Mouse (Mus musculus) 3134 (cell line): ENCODE results near the gene Mcf2.

ENCODE experiments used
- DNase-seq: peaks from one replicate; pipeline ENCODE4 v3.0.0-alpha.2; 2011; ENCODE audit warnings: low spot score; ENCODE audit not compliant: insufficient read length; ENCODE audit errors: extremely low read depth

Mcf2 gene

DNA sequence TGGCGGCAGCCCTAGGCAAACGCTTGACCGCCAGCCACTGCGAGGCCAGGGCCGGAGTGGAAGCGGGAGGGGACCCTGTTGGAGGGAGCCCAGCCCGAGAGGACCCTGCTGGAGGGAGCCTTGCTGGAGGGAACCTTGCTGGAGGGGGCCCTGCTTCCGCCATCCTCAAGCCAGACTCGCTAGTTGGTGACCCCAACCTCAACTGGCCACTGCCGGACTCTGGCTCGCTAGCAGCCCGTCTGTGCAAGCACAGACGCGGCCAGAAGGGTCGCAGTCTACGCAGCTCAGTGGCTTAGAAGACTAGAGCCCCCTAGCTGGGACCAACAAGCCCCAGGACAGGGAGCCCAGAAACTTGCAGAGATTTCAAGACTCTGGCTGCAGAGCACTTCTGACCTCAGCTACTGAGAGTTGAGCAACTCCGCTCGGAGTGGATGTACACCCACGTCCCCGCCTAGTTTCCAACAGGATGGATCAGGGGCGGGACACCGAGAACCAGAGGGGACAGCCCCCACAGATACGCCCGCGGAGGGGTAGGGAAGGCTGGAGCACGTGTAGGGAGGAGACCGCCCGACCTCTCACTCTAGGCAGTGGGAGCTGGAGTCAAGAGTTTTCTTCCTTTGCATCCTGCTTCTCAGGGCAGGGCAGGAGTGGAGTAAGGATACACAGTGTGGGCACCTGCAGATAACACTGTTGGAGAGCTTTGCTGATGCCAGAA lies at the start of gene Mcf2:
Gene Mcf2, minus strand, starts transcription at position 346 of the 715 bp plus-strand sequence.
- peak; percentile 0 for DNase-seq

GRCm38 (mm10) chrX:60187726-60188125 lies 8.8 kb upstream of the Mcf2 start:
- DNase-seq = no peak

DNA sequence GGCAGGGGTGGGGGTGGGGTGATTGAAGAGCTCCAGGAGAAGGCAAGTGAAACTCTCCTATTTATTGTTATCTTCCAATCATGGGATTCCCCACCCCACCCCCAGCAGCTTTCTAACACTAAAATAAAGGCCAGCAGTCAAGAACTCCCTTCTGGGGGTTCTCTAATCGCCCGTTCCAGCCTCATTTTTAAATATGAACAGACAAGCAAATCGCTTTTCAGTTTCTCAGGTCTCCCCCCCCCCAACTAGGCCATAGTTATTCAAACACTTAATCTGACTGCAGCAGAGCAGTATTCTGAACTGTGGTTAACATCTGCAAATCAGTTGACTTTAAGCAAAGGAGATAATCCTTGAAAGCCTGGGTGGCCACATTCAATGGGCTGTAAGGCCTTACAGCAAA lies 3.7 kb upstream of the Mcf2 start:
- no peak for DNase-seq

DNA sequence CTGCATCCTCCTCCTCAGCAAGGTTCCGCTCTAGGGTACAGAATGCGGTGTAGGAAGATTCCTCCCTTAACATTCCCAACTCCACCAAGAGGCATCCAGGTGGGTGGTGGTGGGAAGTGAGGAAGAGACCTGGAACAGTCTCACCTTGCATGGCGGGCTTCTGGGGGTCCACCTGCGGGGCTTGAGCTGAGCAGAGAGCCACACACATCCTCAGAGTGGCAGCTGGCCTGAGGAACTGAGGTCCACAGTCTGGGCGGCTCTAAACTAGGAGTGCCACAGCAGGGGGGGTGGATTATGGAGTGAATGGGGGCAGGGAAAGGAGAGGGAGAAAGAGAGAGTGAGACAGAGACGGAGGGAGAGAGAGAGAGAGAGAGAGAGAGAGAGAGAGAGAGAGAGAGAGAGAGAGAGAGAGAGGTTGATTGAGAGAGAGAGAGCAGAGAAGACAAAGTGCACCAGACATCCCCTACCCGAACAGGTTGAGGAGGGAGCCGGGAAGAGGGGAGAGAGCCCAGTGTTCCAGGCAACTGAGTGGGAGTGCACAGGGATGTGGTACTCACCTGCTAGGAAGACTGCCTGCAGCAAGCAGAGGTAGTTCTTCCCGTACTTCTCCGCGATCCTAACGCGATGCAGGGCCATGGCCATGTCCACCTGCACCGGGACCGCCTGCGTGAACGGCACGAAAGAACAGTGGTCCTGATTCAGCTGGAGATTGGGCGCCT lies 705 bp downstream of the Mcf2 start:
- no peak for DNase-seq

DNA sequence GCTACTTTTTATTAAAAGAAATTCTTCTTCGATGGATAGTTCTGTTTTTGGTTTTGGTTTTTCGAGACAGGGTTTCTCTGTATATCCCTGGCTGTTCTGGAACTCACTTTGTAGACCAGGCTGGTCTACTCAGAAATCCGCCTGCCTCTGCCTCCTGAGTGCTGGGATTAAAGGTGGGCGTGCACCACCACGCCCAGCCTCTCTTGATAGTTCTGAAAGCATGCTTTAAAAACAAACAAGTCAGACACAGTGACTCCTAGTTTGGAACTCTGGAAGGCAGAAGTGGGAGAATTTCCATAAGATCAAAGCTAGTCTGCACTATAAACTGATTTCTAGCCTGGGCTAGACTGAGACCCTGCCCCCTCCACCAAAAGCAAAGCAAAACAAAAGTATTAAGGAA lies 8.8 kb downstream of the Mcf2 start:
- no peak for DNase-seq

GRCm38 (mm10) chrX:60169511-60169910 lies 9.4 kb downstream of the Mcf2 start:
- no peak for DNase-seq

DNA sequence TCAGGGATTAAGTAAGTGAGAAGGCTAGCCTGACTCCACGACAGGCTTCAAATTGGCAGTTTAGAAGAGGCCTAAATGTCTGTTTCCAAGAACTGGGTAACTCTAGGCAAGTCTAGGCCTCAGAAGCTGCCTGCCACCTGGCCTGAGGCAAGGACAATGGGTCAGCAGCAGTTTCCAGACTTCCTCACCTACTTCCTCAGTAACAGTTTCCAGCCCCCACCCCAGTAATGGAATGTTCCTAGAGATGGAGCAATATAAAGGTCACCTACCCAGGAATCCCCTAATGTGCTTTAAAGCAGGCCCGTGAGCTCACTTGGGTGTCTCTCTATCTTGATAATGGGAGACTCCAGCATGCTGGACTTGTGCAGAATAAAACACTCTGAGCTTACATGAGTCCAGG lies 10.1 kb downstream of the Mcf2 start:
- no peak for DNase-seq

- no peak for DNase-seq
These were observed 31.5 kb downstream of the Mcf2 start for GRCm38 (mm10) chrX:60147268-60147974.

- no peak for DNase-seq
These were observed 103.5 kb downstream of the Mcf2 start for GRCm38 (mm10) chrX:60075359-60075758.

DNA sequence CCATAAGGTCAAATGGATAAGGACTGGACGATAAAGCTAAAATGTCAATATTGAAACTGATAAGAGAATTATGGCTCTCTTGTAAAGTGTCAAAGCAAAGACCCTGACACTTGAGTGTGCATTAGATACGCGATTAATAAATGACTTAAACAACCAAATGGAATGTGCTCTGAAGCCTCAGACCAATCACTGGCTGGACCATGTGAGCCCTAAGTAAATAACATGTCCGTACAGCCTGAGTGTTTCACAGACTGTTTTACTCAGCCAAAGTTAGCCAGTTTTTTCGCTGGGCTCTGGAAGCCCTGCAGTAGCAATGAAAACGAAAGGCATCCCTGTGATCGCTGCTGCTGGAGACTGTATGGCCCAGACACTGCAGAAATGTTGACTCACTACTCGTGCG lies 123.7 kb downstream of the Mcf2 start:
- no peak for DNase-seq

- DNase-seq = no peak
These were observed 124.1 kb downstream of the Mcf2 start for GRCm38 (mm10) chrX:60054745-60055144.

DNA sequence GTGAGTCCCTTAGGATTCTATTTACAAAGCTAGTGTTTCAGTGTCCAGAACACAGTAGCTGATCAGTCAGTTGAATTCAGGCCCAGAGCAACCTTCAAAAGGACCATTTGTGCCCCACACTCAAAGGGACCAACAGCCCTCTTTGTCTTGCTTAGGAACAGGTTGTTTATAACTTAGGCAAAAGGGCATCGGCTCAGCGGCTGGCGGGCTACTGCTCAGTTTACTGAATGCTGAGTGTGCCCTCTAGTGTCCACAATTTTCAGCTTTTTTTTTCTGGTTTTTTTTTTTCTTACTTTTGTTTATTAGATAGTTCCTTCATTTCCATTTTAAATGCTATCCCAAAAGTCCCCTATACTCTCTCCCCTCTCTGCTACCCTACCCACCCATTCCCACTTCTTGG lies 152.2 kb downstream of the Mcf2 start:
- no peak for DNase-seq

DNA sequence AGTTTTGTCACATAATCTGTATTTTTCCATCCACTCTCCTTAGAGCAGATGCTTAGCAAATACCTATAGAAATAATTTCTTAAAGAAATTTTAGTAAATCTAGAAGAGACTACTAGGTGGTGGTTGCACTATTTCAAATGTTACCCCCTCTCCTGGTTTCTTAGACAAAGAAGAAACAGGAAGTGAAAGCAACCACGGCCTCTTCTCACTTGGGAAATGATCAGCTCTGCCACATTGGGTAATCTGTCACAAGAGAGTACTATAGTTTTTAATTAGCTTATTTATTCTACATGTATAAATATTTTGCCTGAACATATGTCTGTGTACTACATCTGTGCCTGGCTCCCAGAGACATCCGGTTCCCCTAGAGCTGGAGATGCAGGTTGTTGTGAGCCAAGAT lies 157.3 kb downstream of the Mcf2 start:
- DNase-seq = no peak

DNA sequence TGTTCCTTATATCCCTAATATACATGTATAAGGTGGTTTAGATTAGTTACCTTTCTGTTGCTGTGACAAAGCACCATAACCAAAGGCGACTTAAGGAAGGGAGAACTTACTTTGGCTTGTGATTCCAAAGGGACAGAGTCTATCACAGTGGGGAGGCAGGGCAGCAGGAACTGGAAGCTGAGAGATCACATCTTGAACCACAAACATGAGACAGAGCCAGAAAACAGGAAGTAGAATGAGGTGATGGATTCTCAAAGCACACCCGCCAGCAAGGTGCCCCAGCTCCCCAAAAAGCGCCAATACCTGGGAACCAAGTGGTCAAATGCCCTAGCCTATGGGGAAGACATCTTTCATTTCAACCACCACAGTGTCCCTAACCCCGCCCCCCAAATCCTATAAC lies 157.9 kb downstream of the Mcf2 start:
- DNase-seq = no peak

DNA sequence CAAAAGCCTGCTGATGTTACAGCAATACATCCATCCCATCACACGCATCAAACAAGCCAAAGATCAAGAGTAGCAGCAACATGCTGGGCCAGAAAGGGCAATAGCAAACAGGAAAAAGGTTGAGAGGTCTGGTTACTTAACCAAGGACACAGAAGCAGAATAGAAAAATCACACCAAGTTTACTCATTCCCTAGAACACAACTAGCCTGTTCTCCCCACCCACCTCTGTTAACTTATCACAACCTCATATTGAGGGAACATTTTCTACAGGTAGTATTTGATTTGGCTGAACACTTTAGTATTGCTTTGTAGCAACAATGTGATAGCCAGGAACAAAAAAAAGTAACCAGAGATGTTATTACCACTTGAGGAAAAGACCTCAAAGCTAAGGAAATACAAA lies 164.3 kb downstream of the Mcf2 start:
- DNase-seq = no peak

DNA sequence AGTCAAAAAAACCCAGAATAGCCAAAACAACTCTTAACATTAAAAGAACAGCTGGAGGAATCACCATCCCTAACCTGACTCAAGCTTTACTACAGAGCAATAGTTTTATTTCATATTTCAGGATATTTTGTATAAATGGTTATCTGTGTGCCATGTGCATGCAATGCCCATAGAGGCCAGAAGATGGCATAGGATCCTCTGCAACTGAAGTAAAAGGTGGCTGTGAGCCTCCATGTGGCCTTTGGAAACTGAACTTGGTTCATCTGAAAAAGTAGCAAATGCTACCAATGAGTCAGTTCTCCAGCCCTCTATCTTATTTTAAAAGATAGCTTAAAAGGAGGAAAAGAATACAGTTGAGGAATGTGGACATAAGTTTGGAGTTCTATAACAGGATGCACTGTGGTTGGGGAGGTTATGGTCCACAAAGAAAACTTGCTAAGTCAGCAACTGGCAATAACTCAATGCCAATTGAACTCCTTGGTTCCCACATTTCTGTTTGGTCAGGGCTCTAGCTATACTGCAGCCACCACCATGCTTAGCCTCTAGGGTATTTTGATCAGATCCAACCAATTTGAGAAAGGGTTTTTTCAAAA lies 165.7 kb downstream of the Mcf2 start:
- DNase-seq = no peak
